ENCODE assay signal across 8 mouse cellular contexts in the genomic region with DNA sequence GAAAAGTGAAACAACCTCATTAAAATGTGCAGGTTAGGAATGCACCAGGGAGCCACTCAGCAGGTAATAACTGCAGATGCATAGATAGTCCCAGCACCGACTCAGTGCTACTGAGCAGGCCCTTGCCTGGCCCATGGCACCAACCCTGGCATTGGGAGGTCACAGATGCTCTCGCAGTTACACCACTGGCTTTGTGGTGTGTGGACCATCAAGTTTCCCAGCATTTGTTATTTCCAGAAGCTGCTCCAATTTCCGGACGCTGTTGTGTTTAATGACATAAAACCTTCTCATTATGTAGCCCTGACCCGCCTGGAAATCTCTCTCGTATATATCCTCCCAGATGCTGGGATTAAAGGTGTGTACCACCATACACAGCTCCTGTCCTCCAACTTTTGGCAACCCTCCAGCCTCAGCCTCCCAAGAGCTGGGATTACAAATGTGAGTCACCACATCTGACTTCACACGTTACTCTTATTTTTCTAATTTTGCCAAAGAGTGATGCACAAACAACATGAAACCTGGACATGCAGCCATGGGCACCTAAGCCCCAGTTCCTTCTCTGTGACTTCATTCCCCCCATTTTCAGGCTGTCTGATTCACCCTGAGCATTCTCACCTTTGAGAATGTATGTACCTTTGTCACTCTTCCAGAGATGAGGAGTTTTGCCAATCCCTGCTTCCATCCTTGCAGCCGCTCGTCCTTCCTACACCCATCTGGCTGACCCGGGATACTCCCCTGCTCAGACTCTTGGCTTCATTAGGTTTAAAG. TPM values are rescaled to one million over a fixed set of nuclear protein-coding genes. Genes with fewer than 3 reads are reported as not detected.
DNase-seq lines count a peak whose midpoint lies in the region; ATAC-seq and TF ChIP-seq lines count a peak whose summit lies in the region.

No protein-coding gene starts in this region.

- peak overlapping the region; percentile 83 for H3K4me3 ChIP-seq in cerebellum, adult 2 months (replicated peaks; ENCODE audit: insufficient read depth, low read depth, low read length)
- H3K4me3 ChIP-seq in C2C12 (ENCODE audit: insufficient read depth, poor library complexity, severe bottlenecking) = peak overlapping the region; percentile 75
- peak overlapping the region; percentile 68 for H3K4me3 ChIP-seq in myocyte

- peaks cover 27% of the 10 kb centered on the region for H3K79me3 ChIP-seq in C2C12 (ENCODE audit: low read depth)

- peaks cover 45% of the 10 kb centered on the region for H3K79me2 ChIP-seq in C2C12 (ENCODE audit: control insufficient read depth, insufficient read depth)
- H3K79me2 ChIP-seq in myocyte (ENCODE audit: control insufficient read depth, insufficient read depth) = peaks cover 23% of the 10 kb centered on the region

- H3K27me3 ChIP-seq in cerebellum, adult 2 months (ENCODE audit: control insufficient read depth, insufficient read depth, low read length) = no peaks in the 10 kb centered on the region
- H3K27me3 ChIP-seq in C2C12 (ENCODE audit: control insufficient read depth, insufficient read depth, insufficient read length) = no peaks in the 10 kb centered on the region
- no peaks in the 10 kb centered on the region for H3K27me3 ChIP-seq in myocyte (ENCODE audit: control insufficient read depth, insufficient read depth, insufficient read length)

- peak in 1 of 2 experiments; percentile 45 for DNase-seq in cerebellum, adult 2 months
- DNase-seq in cerebellum, postnatal 36 days = no peak
- peak; percentile 25 to 48 for DNase-seq in kidney, postnatal 25 days
- DNase-seq in urinary bladder, postnatal 4 days (ENCODE audit: low spot score in 2 of 2) = no peak
- no peak for DNase-seq in ovary, postnatal 14 days (ENCODE audit: low spot score)

- ATAC-seq in erythroid progenitor cell, adult 5-6 weeks (replicated peaks; ENCODE audit: low FRiP score, poor library complexity, severe bottlenecking) = peak; percentile 46

- peak overlapping the region; percentile 92 for H3K4me2 ChIP-seq in myocyte (ENCODE audit: low read depth)

- 0 out of 2 replicates have a peak overlapping the region, but pooled peaks have one; percentile 4 for H3K27ac ChIP-seq in cerebellum, adult 2 months (ENCODE audit: insufficient read depth, low read length)

- peaks cover 3% of the 10 kb centered on the region for H3K4me1 ChIP-seq in cerebellum, adult 2 months (ENCODE audit: control insufficient read depth, insufficient read depth, low read length)

- 38% methylated on average over 10 of the region's 10 CpGs for WGBS in cerebellum, adult 2 months

- H3ac ChIP-seq in C2C12 (ENCODE audit: control insufficient read depth, insufficient read length, low read depth) (peak overlapping the region; percentile 79), myocyte (ENCODE audit: control insufficient read depth, insufficient read length) (peak overlapping the region; percentile 57)

- TF ChIP-seq CTCF in cerebellum, adult 2 months (IDR thresholded peaks at IDR 0.05; ENCODE audit: borderline replicate concordance, insufficient read depth, low read depth, low read length) = no peak
- no peak for TF ChIP-seq CTCF in C2C12 (IDR thresholded peaks at IDR 0.05; ENCODE audit: control insufficient read depth, insufficient read depth, insufficient read length)

- no peak for TF ChIP-seq POLR2A in cerebellum, adult 2 months (IDR thresholded peaks at IDR 0.05; ENCODE audit: borderline replicate concordance, insufficient read depth, low read length)
- no peak for TF ChIP-seq POLR2A in myocyte (IDR thresholded peaks at IDR 0.05; ENCODE audit: insufficient read length, low read depth)

- H3K36me3 ChIP-seq in C2C12 (ENCODE audit: control insufficient read depth, insufficient read depth) = peaks cover 29% of the 10 kb centered on the region
- peaks cover 6% of the 10 kb centered on the region for H3K36me3 ChIP-seq in myocyte (ENCODE audit: control insufficient read depth, insufficient read depth)

TF ChIP-seq in C2C12, 6 proteins besides CTCF, POLR2A, EP300 and RAD21:
- no peak for TF ChIP-seq MAX (IDR thresholded peaks at IDR 0.05)
- no peak for TF ChIP-seq MYOG (IDR thresholded peaks at IDR 0.05; ENCODE audit: control insufficient read depth, extremely low read depth, insufficient read length)

TF ChIP-seq in myocyte, 11 proteins besides CTCF, POLR2A, EP300 and RAD21:
- TF ChIP-seq REST (IDR thresholded peaks at IDR 0.05; ENCODE audit: insufficient read depth, insufficient read length) (no peak), TCF3 (IDR thresholded peaks at IDR 0.05; ENCODE audit: insufficient read length, low read depth) (no peak), USF1 (IDR thresholded peaks at IDR 0.05; ENCODE audit: low read depth) (no peak), CEBPB (IDR thresholded peaks at IDR 0.05; ENCODE audit: insufficient read depth, poor library complexity, severe bottlenecking) (no peak), MYOG (IDR thresholded peaks at IDR 0.05; ENCODE audit: control insufficient read depth in 1 of 3, insufficient read depth in 1 of 3, insufficient read length in 2 of 3, low read depth in 2 of 3) (no peak), POLR2AphosphoS2 (IDR thresholded peaks at IDR 0.05; ENCODE audit: insufficient read length, low read depth) (no peak), MYOD1 (IDR thresholded peaks at IDR 0.05; ENCODE audit: control insufficient read depth in 1 of 3, insufficient read length in 2 of 3, low read depth in 2 of 3) (no peak)

RNA-seq across cellular contexts. Expression of a gene that starts 0.5 kb away (rescaled TPM):
- polyA plus RNA-seq in cerebellum, adult 2 months (2012; rRNA removed) = 26.5 and 28.8 TPM in 2 replicates
- polyA plus RNA-seq in C2C12 (2012; fragmentation: generic; extraction: Trizol) (62.3 TPM), myocyte (2012; fragmentation: generic; extraction: Trizol) (37.1 TPM)
- total RNA-seq in erythroid progenitor cell, adult 5-6 weeks (2015; ENCODE audit: low replicate concordance) = 2.1 and 3.6 TPM in 2 replicates
- total RNA-seq in erythroid progenitor cell, adult 5-6 weeks (2017; ENCODE audit: low replicate concordance) = 1.7 and 4.1 TPM in 2 replicates

RNA-seq across cellular contexts. Expression of a gene that starts 10.4 kb away (rescaled TPM):
- 36.4 and 43.1 TPM in 2 replicates for polyA plus RNA-seq in cerebellum, adult 2 months (2012; rRNA removed)
- polyA plus RNA-seq in C2C12 (2012; fragmentation: generic; extraction: Trizol) (23.6 TPM), myocyte (2012; fragmentation: generic; extraction: Trizol) (22.0 TPM)
- 124 and 132 TPM in 2 replicates for total RNA-seq in erythroid progenitor cell, adult 5-6 weeks (2015; ENCODE audit: low replicate concordance)
- total RNA-seq in erythroid progenitor cell, adult 5-6 weeks (2017; ENCODE audit: low replicate concordance) = 94.1 and 117 TPM in 2 replicates

RNA-seq across cellular contexts. Expression of a gene that starts 29.0 kb away (rescaled TPM):
- polyA plus RNA-seq in cerebellum, adult 2 months (2012; rRNA removed) = 94.7 and 96.0 TPM in 2 replicates
- polyA plus RNA-seq in C2C12 (2012; fragmentation: generic; extraction: Trizol) (13.6 TPM), myocyte (2012; fragmentation: generic; extraction: Trizol) (23.9 TPM)
- 50.3 and 71.4 TPM in 2 replicates for total RNA-seq in erythroid progenitor cell, adult 5-6 weeks (2015; ENCODE audit: low replicate concordance)
- total RNA-seq in erythroid progenitor cell, adult 5-6 weeks (2017; ENCODE audit: low replicate concordance) = 28.7 and 39.8 TPM in 2 replicates

RNA-seq across cellular contexts. Expression of a gene that starts 58.6 kb away (rescaled TPM):
- 21.6 and 24.4 TPM in 2 replicates for polyA plus RNA-seq in cerebellum, adult 2 months (2012; rRNA removed)
- polyA plus RNA-seq in C2C12 (2012; fragmentation: generic; extraction: Trizol) (12.2 TPM), myocyte (2012; fragmentation: generic; extraction: Trizol) (24.2 TPM)
- 26.4 and 63.1 TPM in 2 replicates for total RNA-seq in erythroid progenitor cell, adult 5-6 weeks (2015; ENCODE audit: low replicate concordance)
- 38.1 and 50.4 TPM in 2 replicates for total RNA-seq in erythroid progenitor cell, adult 5-6 weeks (2017; ENCODE audit: low replicate concordance)

RNA-seq across cellular contexts. Expression of a gene that starts 58.8 kb away (rescaled TPM):
- 2.2 and 3.3 TPM in 2 replicates for polyA plus RNA-seq in cerebellum, adult 2 months (2012; rRNA removed)
- 8.2 TPM for polyA plus RNA-seq in C2C12 (2012; fragmentation: generic; extraction: Trizol)
- 55.9 and 67.5 TPM in 2 replicates for total RNA-seq in erythroid progenitor cell, adult 5-6 weeks (2015; ENCODE audit: low replicate concordance)
- total RNA-seq in erythroid progenitor cell, adult 5-6 weeks (2017; ENCODE audit: low replicate concordance) = 93.8 and 111 TPM in 2 replicates
- 6.2 TPM for polyA plus RNA-seq in myocyte (2012; fragmentation: generic; extraction: Trizol)

Comparison
In these comparisons a context has a peak if more than half of its experiments do, and no peak if none do; other contexts are left out.
1. DNase-seq: peak in kidney, postnatal 25 days (2 of 2); none in cerebellum, postnatal 36 days (0 of 2), urinary bladder, postnatal 4 days (0 of 2) and ovary, postnatal 14 days (single experiment).
2. Peak in every context shown above with its lines, with median percentiles within 50 percentile points of each other: H3K4me3 ChIP-seq.